Mouse (Mus musculus) C2C12 (cell line): ENCODE measurements around the gene Nat10. TPM values are rescaled to one million over a fixed set of nuclear protein-coding genes. Genes with fewer than 3 reads are reported as not detected.

Experiments
- H3K27me3 ChIP-seq: one replicate; pipeline ENCODE4 v1.6.1; 2011; ENCODE audit not compliant: control insufficient read depth, insufficient read depth, insufficient read length
- H3K36me3 ChIP-seq: one replicate; pipeline ENCODE4 v1.6.1; 2011; ENCODE audit not compliant: control insufficient read depth, insufficient read depth
- H3K4me3 ChIP-seq: one replicate; pipeline ENCODE4 v1.5.1; 2011; ENCODE audit warnings: mild to moderate bottlenecking, control low read depth; ENCODE audit not compliant: poor library complexity, insufficient read depth, severe bottlenecking
- H3K79me2 ChIP-seq: one replicate; pipeline ENCODE4 v1.6.1; 2011; ENCODE audit not compliant: control insufficient read depth, insufficient read depth
- H3K79me3 ChIP-seq: one replicate; pipeline ENCODE4 v1.6.1; 2011; ENCODE audit warnings: low read depth, control low read depth
- H3ac ChIP-seq: one replicate; pipeline ENCODE3; 2011; ENCODE audit warnings: low read depth; ENCODE audit not compliant: control insufficient read depth, insufficient read length
- CEBPB ChIP-seq: IDR thresholded peaks from one replicate; pipeline ENCODE4 v1.6.1; 2011; ENCODE audit warnings: low read depth, mild to moderate bottlenecking, control low read depth, moderate library complexity
- CTCF ChIP-seq: IDR thresholded peaks from one replicate; pipeline ENCODE4 v1.5.1; 2011; ENCODE audit not compliant: control insufficient read depth, insufficient read depth, insufficient read length
- FOSL1 ChIP-seq: IDR thresholded peaks from one replicate; pipeline ENCODE4 v1.8.0; 2011; ENCODE audit warnings: mild to moderate bottlenecking, low read length; ENCODE audit not compliant: poor library complexity, insufficient read depth, severe bottlenecking
- MAX ChIP-seq: IDR thresholded peaks from one replicate; pipeline ENCODE4 v1.6.1; 2011; ENCODE audit warnings: mild to moderate bottlenecking, control low read depth
- MYOD1 ChIP-seq: IDR thresholded peaks from one replicate; pipeline ENCODE4 v1.6.1; 2011; ENCODE audit warnings: low read depth; ENCODE audit not compliant: control insufficient read depth, insufficient read length
- MYOG ChIP-seq: IDR thresholded peaks from one replicate; pipeline ENCODE4 v1.6.1; 2011; ENCODE audit not compliant: control insufficient read depth, insufficient read length; ENCODE audit errors: extremely low read depth
- USF1 ChIP-seq: IDR thresholded peaks from one replicate; pipeline ENCODE4 v1.6.1; 2011; ENCODE audit warnings: low read depth, mild to moderate bottlenecking, control low read depth, moderate library complexity
- polyA plus RNA-seq: library from polyadenylated mRNA; unstranded; fragments of >200 nt; fragmentation: generic; extraction: Trizol; gene quantifications from one replicate; pipeline ENCODE4 v1.2.1, GENCODE M21; 2012; ENCODE audit warnings: missing spikeins

Gene Nat10
- polyA plus RNA-seq, 1 experiment = 28.0 TPM

GRCm38 (mm10) chr2:103762492-103762891, 1.4 kb upstream of the Nat10 start:
- peaks cover 41% of the 10 kb centered on the region for H3K36me3 ChIP-seq
- H3K27me3 ChIP-seq = no peaks in the 10 kb centered on the region
- TF ChIP-seq MYOD1 = no peak
- no peak for TF ChIP-seq MAX
- no peak for TF ChIP-seq CTCF
- no peak for TF ChIP-seq USF1
- no peak for TF ChIP-seq FOSL1
- TF ChIP-seq CEBPB = no peak
- TF ChIP-seq MYOG = no peak
- no peak overlapping the region for H3ac ChIP-seq
- peaks cover 36% of the 10 kb centered on the region for H3K79me2 ChIP-seq
- no peak overlapping the region for H3K4me3 ChIP-seq
- peaks cover 31% of the 10 kb centered on the region for H3K79me3 ChIP-seq

GRCm38 (mm10) chr2:103761993-103762392, 923 bp upstream of the Nat10 start:
- H3K27me3 ChIP-seq = no peaks in the 10 kb centered on the region
- H3K79me3 ChIP-seq = peaks cover 36% of the 10 kb centered on the region
- peaks cover 40% of the 10 kb centered on the region for H3K36me3 ChIP-seq
- H3K79me2 ChIP-seq = peaks cover 41% of the 10 kb centered on the region
- no peak overlapping the region for H3ac ChIP-seq
- TF ChIP-seq CEBPB (no peak), MAX (no peak), MYOD1 (no peak), FOSL1 (no peak), USF1 (no peak), CTCF (no peak), MYOG (no peak)
- no peak overlapping the region for H3K4me3 ChIP-seq

DNA sequence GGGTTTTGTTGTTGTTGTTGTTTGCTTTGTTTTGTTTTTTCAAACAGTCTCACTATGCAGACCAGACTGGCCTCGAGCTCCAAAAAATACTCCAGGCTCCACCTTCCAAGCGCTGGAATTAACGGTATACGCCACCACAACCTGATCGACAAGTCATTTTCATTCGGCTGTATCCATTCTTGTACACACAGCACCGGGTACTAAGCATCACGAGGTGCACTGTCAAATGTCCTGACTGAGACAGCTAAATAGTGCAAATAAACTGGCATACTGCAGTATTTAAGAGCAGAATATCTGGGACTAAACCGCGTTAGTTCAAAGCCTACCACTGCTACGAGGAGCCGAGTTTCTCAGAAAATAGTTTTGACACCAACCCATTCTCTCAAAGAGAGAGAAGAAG, 649 bp downstream of the Nat10 start:
- H3K79me3 ChIP-seq = peaks cover 37% of the 10 kb centered on the region

DNA sequence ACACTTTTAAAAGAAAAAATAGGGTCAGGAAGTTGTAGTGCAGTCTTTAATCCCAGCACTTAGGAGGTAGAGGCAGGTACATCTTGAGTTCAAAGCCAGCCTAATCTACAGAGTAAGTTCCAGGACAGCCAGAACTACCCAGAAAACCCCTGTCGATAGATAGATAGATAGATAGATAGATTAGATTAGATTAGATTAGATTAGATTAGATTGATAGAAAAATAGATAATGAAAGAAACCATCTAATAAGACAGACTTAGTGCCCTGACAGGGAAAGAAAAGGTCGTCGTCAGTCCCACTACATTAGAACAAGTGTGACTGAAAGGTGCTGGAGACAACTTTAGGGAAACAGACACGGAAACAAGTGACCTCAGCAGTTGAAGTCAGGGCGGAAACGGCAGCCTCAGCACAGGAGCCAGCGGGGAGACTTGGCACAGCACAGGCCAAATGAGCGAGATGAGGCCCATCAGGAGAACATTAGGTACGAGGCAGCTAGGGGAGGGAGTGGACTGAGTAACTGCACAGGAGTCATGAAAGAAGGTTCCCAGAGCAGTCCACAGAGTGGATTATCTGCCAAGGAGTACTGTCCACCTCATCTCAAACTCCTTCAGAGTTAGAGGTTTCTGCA, 5.5 kb downstream of the Nat10 start:
- Histone ChIP-seq H3ac (no peak overlapping the region), H3K27me3 (no peaks in the 10 kb centered on the region), H3K79me2 (peaks cover 37% of the 10 kb centered on the region), H3K36me3 (peaks cover 68% of the 10 kb centered on the region), H3K4me3 (no peak overlapping the region), H3K79me3 (peaks cover 33% of the 10 kb centered on the region)
- no peak for TF ChIP-seq MAX
- no peak for TF ChIP-seq USF1
- TF ChIP-seq FOSL1 = no peak
- no peak for TF ChIP-seq MYOD1
- TF ChIP-seq MYOG = no peak
- no peak for TF ChIP-seq CTCF
- no peak for TF ChIP-seq CEBPB

More for the DNA sequence above, 649 bp downstream of the Nat10 start:
- peak overlapping the region; percentile 95 for H3K4me3 ChIP-seq
- peaks cover 42% of the 10 kb centered on the region for H3K79me2 ChIP-seq
- no peaks in the 10 kb centered on the region for H3K27me3 ChIP-seq
- H3K36me3 ChIP-seq = peaks cover 37% of the 10 kb centered on the region
- TF ChIP-seq FOSL1 = no peak
- TF ChIP-seq MYOG = no peak
- TF ChIP-seq CTCF = no peak
- peak overlapping the region; percentile 74 for H3ac ChIP-seq

DNA sequence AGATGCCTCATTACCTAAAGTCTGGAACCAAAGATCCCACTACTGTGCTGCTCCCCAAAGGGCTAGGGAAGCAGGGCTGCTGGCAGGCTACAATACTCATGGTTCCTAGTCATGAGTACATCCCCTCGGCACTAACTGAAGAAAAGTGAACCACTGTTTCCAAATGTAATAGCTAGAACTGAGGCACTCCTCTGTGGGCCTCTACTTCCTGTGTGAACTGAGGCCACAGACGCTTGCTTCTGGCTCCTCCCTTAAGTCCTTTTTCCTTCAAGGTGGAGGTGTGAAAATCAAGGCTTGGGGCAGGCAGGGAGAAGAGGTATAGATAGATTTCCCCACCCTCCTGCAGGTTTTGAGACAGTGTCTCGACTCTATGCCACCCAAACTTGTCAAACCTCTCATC, 6.5 kb downstream of the Nat10 start:
- H3K79me3 ChIP-seq = peaks cover 24% of the 10 kb centered on the region
- no peak overlapping the region for H3ac ChIP-seq
- TF ChIP-seq CEBPB (no peak), MYOD1 (no peak), USF1 (no peak), MAX (no peak), MYOG (no peak), CTCF (no peak), FOSL1 (no peak)
- no peaks in the 10 kb centered on the region for H3K27me3 ChIP-seq
- H3K79me2 ChIP-seq = peaks cover 27% of the 10 kb centered on the region
- H3K36me3 ChIP-seq = peaks cover 77% of the 10 kb centered on the region
- no peak overlapping the region for H3K4me3 ChIP-seq

GRCm38 (mm10) chr2:103751771-103752170, 9.3 kb downstream of the Nat10 start:
- H3K4me3 ChIP-seq = no peak overlapping the region
- no peaks in the 10 kb centered on the region for H3K79me3 ChIP-seq
- H3ac ChIP-seq = no peak overlapping the region
- H3K79me2 ChIP-seq = no peaks in the 10 kb centered on the region
- peaks cover 95% of the 10 kb centered on the region for H3K36me3 ChIP-seq
- TF ChIP-seq MAX = no peak
- TF ChIP-seq MYOD1 = no peak
- no peak for TF ChIP-seq CEBPB
- TF ChIP-seq CTCF = no peak
- TF ChIP-seq MYOG = no peak
- TF ChIP-seq FOSL1 = no peak
- no peak for TF ChIP-seq USF1
- no peaks in the 10 kb centered on the region for H3K27me3 ChIP-seq
